Mouse (Mus musculus) kidney, embryonic 15.5 days (tissue): ENCODE data around the gene Obsl1. TPM values are rescaled to one million over a fixed set of nuclear protein-coding genes. Genes with fewer than 3 reads are reported as not detected.
A peak's percentile ranks its signal among the peaks of the same experiment; 100 is the strongest.

Experiments
- ATAC-seq: fragments of 200-750 bp; cut with Nextera tagmentation; replicated peaks from 2 replicates; pipeline ENCODE4 v1.8.0; 2017; ENCODE audit warnings: moderate TSS enrichment; ENCODE audit not compliant: low FRiP score
- H3K27ac ChIP-seq: fragments of 300-500 bp; sonication (generic); 2 replicates; pipeline ENCODE4 v1.5.1; 2015; ENCODE audit warnings: mild to moderate bottlenecking, inconsistent platforms
- H3K27me3 ChIP-seq: fragments of 300-500 bp; sonication (generic); 2 replicates; pipeline ENCODE4 v1.6.1; 2015; ENCODE audit warnings: inconsistent platforms
- H3K36me3 ChIP-seq: fragments of 300-500 bp; sonication (generic); 2 replicates; pipeline ENCODE4 v1.6.1; 2015; ENCODE audit warnings: inconsistent platforms
- H3K4me1 ChIP-seq: fragments of 300-500 bp; sonication (generic); 2 replicates; pipeline ENCODE4 v1.6.1; 2015; ENCODE audit warnings: inconsistent platforms
- H3K4me2 ChIP-seq: fragments of 300-500 bp; sonication (generic); 2 replicates; pipeline ENCODE4 v1.6.1; 2015; ENCODE audit warnings: moderate library complexity, mild to moderate bottlenecking, inconsistent platforms
- H3K4me3 ChIP-seq: fragments of 300-500 bp; sonication (generic); replicated peaks from 2 replicates; pipeline ENCODE4 v1.5.1; 2015; ENCODE audit warnings: mild to moderate bottlenecking, inconsistent platforms
- H3K9ac ChIP-seq: fragments of 300-500 bp; sonication (generic); 2 replicates; pipeline ENCODE4 v1.6.1; 2015; ENCODE audit warnings: mild to moderate bottlenecking, inconsistent platforms
- H3K9me3 ChIP-seq: fragments of 300-500 bp; sonication (generic); replicated peaks from 2 replicates; pipeline ENCODE4 v1.6.1; 2016; ENCODE audit warnings: inconsistent platforms
- WGBS: fragments of 180-500 bp; shearing (Covaris S2); methylation state at CpG from one replicate; pipeline ENCODE4 v1.1.7; 2015; ENCODE audit warnings: mixed read lengths; 5-methylcytosine and 5-hydroxymethylcytosine counted together
- polyA plus RNA-seq: library from polyadenylated mRNA; unstranded; fragments of >200 nt; fragmentation: Nextera tagmentation; extraction: Ambion mirVana; gene quantifications from 2 replicates; pipeline ENCODE4 v1.2.1, GENCODE M21; 2015

Gene Obsl1
- polyA plus RNA-seq, 1 experiment from 2014 or later, result 80.1 TPM

- no peak overlapping the region for H3K27ac ChIP-seq
- H3K4me3 ChIP-seq, result no peak overlapping the region
- H3K4me2 ChIP-seq, result no peak overlapping the region
- H3K4me1 ChIP-seq, result peaks cover 35% of the 10 kb centered on the region
- no peaks in the 10 kb centered on the region for H3K27me3 ChIP-seq
- H3K9me3 ChIP-seq, result no peaks in the 10 kb centered on the region
- no peaks in the 10 kb centered on the region for H3K36me3 ChIP-seq
- ATAC-seq, result no peak
- 91% methylated on average over 3 of the region's 3 CpGs for WGBS
- no peak overlapping the region for H3K9ac ChIP-seq
Observed at GRCm38 (mm10) chr1:75512550-75512949, 6.3 kb upstream of the Obsl1 start.

GRCm38 (mm10) chr1:75511437-75512210 is 5.4 kb upstream of the Obsl1 start:
- 66% methylated on average over 4 of the region's 4 CpGs for WGBS
- Histone ChIP-seq H3K36me3 (no peaks in the 10 kb centered on the region), H3K4me3 (no peak overlapping the region), H3K4me2 (no peak overlapping the region), H3K27ac (peak overlapping the region; percentile 57), H3K9ac (no peak overlapping the region), H3K9me3 (no peaks in the 10 kb centered on the region), H3K27me3 (no peaks in the 10 kb centered on the region), H3K4me1 (peaks cover 44% of the 10 kb centered on the region)
- ATAC-seq, result no peak; the same call in 1 of the 2 replicates

- H3K36me3 ChIP-seq, result no peaks in the 10 kb centered on the region
- H3K4me3 ChIP-seq, result no peak overlapping the region
- H3K4me1 ChIP-seq, result peaks cover 50% of the 10 kb centered on the region
- WGBS, result 78% methylated on average over 5 of the region's 5 CpGs
- H3K9me3 ChIP-seq, result no peaks in the 10 kb centered on the region
- no peak for ATAC-seq
- H3K27ac ChIP-seq, result no peak overlapping the region
- no peak overlapping the region for H3K4me2 ChIP-seq
- H3K27me3 ChIP-seq, result no peaks in the 10 kb centered on the region
- H3K9ac ChIP-seq, result no peak overlapping the region
Observed at GRCm38 (mm10) chr1:75510154-75510553, 3.9 kb upstream of the Obsl1 start.

GRCm38 (mm10) chr1:75509586-75509985 is 3.3 kb upstream of the Obsl1 start:
- no peak for ATAC-seq
- H3K4me1 ChIP-seq, result peaks cover 55% of the 10 kb centered on the region
- no peaks in the 10 kb centered on the region for H3K9me3 ChIP-seq
- no peak overlapping the region for H3K4me3 ChIP-seq
- no peak overlapping the region for H3K4me2 ChIP-seq
- no peaks in the 10 kb centered on the region for H3K27me3 ChIP-seq
- H3K9ac ChIP-seq, result no peak overlapping the region
- WGBS, result 60% methylated on average over 20 of the region's 20 CpGs
- H3K36me3 ChIP-seq, result no peaks in the 10 kb centered on the region
- H3K27ac ChIP-seq, result 0 out of 2 replicates have a peak overlapping the region, but pooled peaks have one; percentile 6

- Histone ChIP-seq H3K4me3 (peak within 1 kb of the TSS; percentile 88), H3K4me1 (peaks cover 75% of the 10 kb centered on the region), H3K36me3 (peaks cover 20% of the 10 kb centered on the region), H3K9ac (peak within 1 kb of the TSS; percentile 92), H3K9me3 (no peaks in the 10 kb centered on the region), H3K27me3 (no peaks in the 10 kb centered on the region), H3K4me2 (peak within 1 kb of the TSS; percentile 86), H3K27ac (peak within 1 kb of the TSS; percentile 98)
- ATAC-seq, result 0 out of 2 replicates have a peak, but pooled peaks have one; percentile 3
- WGBS, result 48% methylated on average over 10 of the region's 10 CpGs
Observed at GRCm38 (mm10) chr1:75507006-75507405, 754 bp upstream of the Obsl1 start, which contains the start of gene Inha. TSS of gene Inha (plus strand) at chr1:75507077.

- H3K27ac ChIP-seq, result peak overlapping the region; percentile 98
- no peaks in the 10 kb centered on the region for H3K9me3 ChIP-seq
- under 1% methylated on average over 84 of the region's 84 CpGs for WGBS
- H3K4me3 ChIP-seq, result peak overlapping the region; percentile 88
- peak overlapping the region; percentile 92 for H3K9ac ChIP-seq
- H3K36me3 ChIP-seq, result peaks cover 36% of the 10 kb centered on the region
- ATAC-seq, result peak; percentile 44
- H3K27me3 ChIP-seq, result no peaks in the 10 kb centered on the region
- H3K4me2 ChIP-seq, result peak overlapping the region; percentile 86
- peaks cover 60% of the 10 kb centered on the region for H3K4me1 ChIP-seq
Observed at GRCm38 (mm10) chr1:75505159-75505955, 895 bp downstream of the Obsl1 start.

- no peak for ATAC-seq
- Histone ChIP-seq H3K4me2 (peak overlapping the region; percentile 86), H3K4me3 (peak overlapping the region; percentile 88), H3K9me3 (no peaks in the 10 kb centered on the region), H3K4me1 (peaks cover 51% of the 10 kb centered on the region), H3K27me3 (no peaks in the 10 kb centered on the region), H3K36me3 (peaks cover 46% of the 10 kb centered on the region), H3K9ac (peak overlapping the region; percentile 92), H3K27ac (no peak overlapping the region)
- WGBS, result 55% methylated on average over 9 of the region's 9 CpGs
Observed at GRCm38 (mm10) chr1:75504256-75505045, 1.8 kb downstream of the Obsl1 start.

GRCm38 (mm10) chr1:75503651-75503980 is 2.6 kb downstream of the Obsl1 start:
- Histone ChIP-seq H3K4me2 (peak overlapping the region; percentile 86), H3K27me3 (no peaks in the 10 kb centered on the region), H3K4me1 (peaks cover 48% of the 10 kb centered on the region), H3K9me3 (no peaks in the 10 kb centered on the region), H3K36me3 (peaks cover 54% of the 10 kb centered on the region), H3K4me3 (no peak overlapping the region), H3K27ac (no peak overlapping the region), H3K9ac (no peak overlapping the region)
- no peak for ATAC-seq
- WGBS, result 73% methylated on average over 23 of the region's 23 CpGs

- 83% methylated on average over 25 of the region's 25 CpGs for WGBS
Observed at GRCm38 (mm10) chr1:75502945-75503650, 3.2 kb downstream of the Obsl1 start.

GRCm38 (mm10) chr1:75501905-75502304 is 4.3 kb downstream of the Obsl1 start:
- ATAC-seq, result no peak
- Histone ChIP-seq H3K4me3 (no peak overlapping the region), H3K9me3 (no peaks in the 10 kb centered on the region), H3K27ac (no peak overlapping the region), H3K36me3 (peaks cover 71% of the 10 kb centered on the region), H3K9ac (no peak overlapping the region), H3K4me1 (peaks cover 37% of the 10 kb centered on the region), H3K4me2 (no peak overlapping the region), H3K27me3 (no peaks in the 10 kb centered on the region)
- 94% methylated on average over 9 of the region's 9 CpGs for WGBS

More at GRCm38 (mm10) chr1:75502945-75503650, 3.2 kb downstream of the Obsl1 start:
- no peak overlapping the region for H3K9ac ChIP-seq
- H3K27me3 ChIP-seq, result no peaks in the 10 kb centered on the region
- H3K9me3 ChIP-seq, result no peaks in the 10 kb centered on the region
- H3K4me2 ChIP-seq, result peak overlapping the region; percentile 86
- no peak for ATAC-seq
- no peak overlapping the region for H3K4me3 ChIP-seq
- H3K27ac ChIP-seq, result no peak overlapping the region
- H3K36me3 ChIP-seq, result peaks cover 59% of the 10 kb centered on the region
- H3K4me1 ChIP-seq, result peaks cover 46% of the 10 kb centered on the region

GRCm38 (mm10) chr1:75499441-75499840 is 6.8 kb downstream of the Obsl1 start:
- 81% methylated on average over 7 of the region's 7 CpGs for WGBS
- H3K36me3 ChIP-seq, result peaks cover 86% of the 10 kb centered on the region
- peaks cover 42% of the 10 kb centered on the region for H3K4me1 ChIP-seq
- ATAC-seq, result no peak
- no peak overlapping the region for H3K4me3 ChIP-seq
- no peak overlapping the region for H3K9ac ChIP-seq
- no peaks in the 10 kb centered on the region for H3K27me3 ChIP-seq
- no peak overlapping the region for H3K4me2 ChIP-seq
- H3K27ac ChIP-seq, result no peak overlapping the region
- H3K9me3 ChIP-seq, result no peaks in the 10 kb centered on the region
